Mouse (Mus musculus) megakaryocyte, adult 5-6 weeks (primary cell): ENCODE results near the gene Cenpp. TPM values are rescaled to one million over a fixed set of nuclear protein-coding genes. Genes with fewer than 3 reads are reported as not detected.
"Not testable (repeated sequence)": the region's sequence is repeated elsewhere in the genome, so short reads cannot be mapped to it uniquely, and the experiment has no call there.

Experiments
- ATAC-seq: 2 replicates; pipeline ENCODE4 v1.8.0; 2016; ENCODE audit warnings: mild to moderate bottlenecking, inconsistent platforms; ENCODE audit not compliant: poor library complexity, severe bottlenecking
- total RNA-seq, 2 experiments: library from RNA; stranded (forward) in 1 of 2; stranded (reverse) in 1 of 2; fragments of 153-499, 151-499 nt in 1 of 2; fragments of 221-1000, 200-1000 nt in 1 of 2; gene quantifications; 2 replicates each; pipeline versions ENCODE4 v1.2.3 to v1.2.4; 2015 to 2017

Cenpp gene
- total RNA-seq, 2 experiments from 2014 or later: 18.7 to 21.0 TPM

GRCm38 (mm10) chr13:49608589-49609322 lies 43.8 kb downstream of the Cenpp start:
- no peak for ATAC-seq

- ATAC-seq: no peak
Measured at GRCm38 (mm10) chr13:49607714-49608113, 44.9 kb downstream of the Cenpp start, which contains the start of gene Ogn. Gene Ogn, plus strand, starts transcription at chr13:49608046.

- no peak for ATAC-seq
Measured at GRCm38 (mm10) chr13:49603603-49604002, 49.0 kb downstream of the Cenpp start.

GRCm38 (mm10) chr13:49602541-49602940 lies 50.0 kb downstream of the Cenpp start:
- ATAC-seq: not testable (repeated sequence)

GRCm38 (mm10) chr13:49586062-49586461 lies 66.5 kb downstream of the Cenpp start:
- no peak for ATAC-seq

- ATAC-seq: no peak
Measured at GRCm38 (mm10) chr13:49584307-49585005, 68.1 kb downstream of the Cenpp start.

- no peak for ATAC-seq
Measured at GRCm38 (mm10) chr13:49583859-49584258, 68.7 kb downstream of the Cenpp start.

- ATAC-seq: no peak
Measured at GRCm38 (mm10) chr13:49581541-49582530, 70.7 kb downstream of the Cenpp start, which contains the start of gene Omd. Gene Omd, plus strand, starts transcription at chr13:49582462.

- no peak for ATAC-seq
Measured at GRCm38 (mm10) chr13:49571418-49571817, 81.2 kb downstream of the Cenpp start.

- no peak for ATAC-seq
Measured at GRCm38 (mm10) chr13:49570371-49570770, 82.2 kb downstream of the Cenpp start.

GRCm38 (mm10) chr13:49564347-49564746 lies 88.2 kb downstream of the Cenpp start:
- ATAC-seq: no peak

- ATAC-seq: no peak
Measured at GRCm38 (mm10) chr13:49560886-49561285, 91.7 kb downstream of the Cenpp start.

- no peak for ATAC-seq
Measured at GRCm38 (mm10) chr13:49559185-49559584, 93.4 kb downstream of the Cenpp start.

GRCm38 (mm10) chr13:49556924-49557323 lies 95.7 kb downstream of the Cenpp start:
- ATAC-seq: no peak

- no peak for ATAC-seq
Measured at GRCm38 (mm10) chr13:49556203-49556602, 96.4 kb downstream of the Cenpp start.

GRCm38 (mm10) chr13:49554519-49554918 lies 98.1 kb downstream of the Cenpp start:
- ATAC-seq: no peak

- no peak for ATAC-seq
Measured at GRCm38 (mm10) chr13:49549616-49550015, 103.0 kb downstream of the Cenpp start.

- ATAC-seq: no peak
Measured at GRCm38 (mm10) chr13:49547563-49548150, 104.9 kb downstream of the Cenpp start.

GRCm38 (mm10) chr13:49546517-49546916 lies 106.1 kb downstream of the Cenpp start:
- no peak for ATAC-seq

- ATAC-seq: no peak
Measured at GRCm38 (mm10) chr13:49545646-49546045, 106.9 kb downstream of the Cenpp start.
